Mouse (Mus musculus) kidney, adult 2 months (tissue): ENCODE results near the gene Ebf1.

ENCODE experiments used
- CTCF ChIP-seq: fragments of 200-500 bp; conservative IDR thresholded peaks from 2 replicates; pipeline ENCODE4 v1.5.1; 2011; ENCODE audit warnings: low read depth, mild to moderate bottlenecking, control low read depth, low read length, moderate library complexity, mixed read lengths; ENCODE audit not compliant: insufficient read depth, insufficient read length
- POLR2A ChIP-seq: fragments of 200-500 bp; IDR thresholded peaks from one replicate; pipeline ENCODE4 v1.6.1; 2011; ENCODE audit warnings: low read depth, low read length, control low read depth

- TF ChIP-seq POLR2A (no peak), CTCF (no peak)
Measured at GRCm38 (mm10) chr11:44928403-44928802, 311.3 kb downstream of the Ebf1 start.
